Mouse (Mus musculus): ENCODE data around the gene Btbd19.

DNA sequence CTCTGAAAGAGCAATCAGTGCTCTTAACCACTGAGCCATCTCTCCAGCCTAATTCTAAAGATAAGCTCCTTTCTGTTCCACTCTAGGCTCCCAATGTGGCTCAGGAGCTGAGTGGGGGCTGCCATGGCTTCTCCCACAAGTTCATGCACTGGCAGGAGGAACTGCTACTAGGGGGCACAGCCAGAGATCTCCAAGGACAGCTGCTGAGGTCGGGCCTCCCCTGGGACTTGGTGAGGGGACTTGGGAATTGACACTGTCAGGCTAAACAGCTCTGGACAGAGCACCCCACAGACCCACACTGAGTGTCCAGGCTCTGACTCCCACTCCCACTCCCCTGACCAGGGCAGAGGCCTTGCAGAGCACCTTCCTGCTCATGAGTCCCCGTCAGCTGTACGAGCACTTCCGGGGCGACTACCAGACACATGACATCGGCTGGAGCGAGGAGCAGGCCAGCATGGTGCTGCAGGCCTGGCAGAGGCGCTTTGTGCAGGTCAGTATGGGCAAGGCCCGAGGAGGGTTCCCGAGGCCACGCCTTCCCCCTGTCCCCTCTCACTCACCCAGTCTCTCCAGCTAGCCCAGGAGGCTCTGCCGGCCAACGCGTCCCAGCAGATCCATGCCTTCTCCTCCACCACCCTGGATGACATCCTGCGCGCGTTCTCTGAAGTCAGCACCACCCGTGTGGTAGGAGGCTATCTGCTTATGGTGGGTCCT, 17.6 kb downstream of the Btbd19 start:
- TF ChIP-seq CTCF (IDR thresholded peaks at IDR 0.05; ENCODE audit: low read depth), result no peak
- TF ChIP-seq EP300 (IDR thresholded peaks at IDR 0.05; ENCODE audit: low read depth), result no peak
